30 mouse cellular contexts compared by ENCODE assay signal in genomic region chr7:120409447-120409846, GRCm38 (mm10). TPM values are rescaled to one million over a fixed set of nuclear protein-coding genes. Genes with fewer than 3 reads are reported as not detected.
A peak's percentile ranks its signal among the peaks of the same experiment; 100 is the strongest.
DNase-seq lines count a peak whose midpoint lies in the region; ATAC-seq lines count a peak whose summit lies in the region.
"Had no signal": no experiment of that assay in that cellular context is flagged by ENCODE, and none has a peak within 500 bp of the region (broad histone marks: within the 10 kb centered on the region; RNA-seq: fewer than 3 reads in every experiment).

Abca16 (plus strand) TSS chr7:120409647.

- no peak within 1 kb of the TSS for H3K27ac ChIP-seq in limb, embryonic 11.5 days (replicated peaks; ENCODE audit: low read depth, low read length)
- H3K27ac ChIP-seq in limb, embryonic 10.5 days: no peak within 1 kb of the TSS
- H3K27ac ChIP-seq: embryonic facial prominence, embryonic 15.5 days; heart, embryonic 13.5 days; kidney, embryonic 15.5 days; limb, embryonic 15.5 days; liver, embryonic 15.5 days; neural tube, embryonic 15.5 days had no signal

- no peaks in the 10 kb centered on the region for H3K27me3 ChIP-seq in limb, embryonic 11.5 days (ENCODE audit: control insufficient read depth, insufficient read depth, low read length)
- H3K27me3 ChIP-seq in limb, embryonic 10.5 days (ENCODE audit: low read depth, poor library complexity, severe bottlenecking): no peaks in the 10 kb centered on the region
- H3K27me3 ChIP-seq: embryonic facial prominence, embryonic 15.5 days; heart, embryonic 13.5 days; kidney, embryonic 15.5 days; limb, embryonic 15.5 days; liver, embryonic 15.5 days; neural tube, embryonic 15.5 days had no signal

- H3K36me3 ChIP-seq in limb, embryonic 11.5 days (ENCODE audit: control insufficient read depth, insufficient read depth, low read length): no peaks in the 10 kb centered on the region
- H3K36me3 ChIP-seq in limb, embryonic 10.5 days: no peaks in the 10 kb centered on the region
- H3K36me3 ChIP-seq: embryonic facial prominence, embryonic 15.5 days; heart, embryonic 13.5 days; kidney, embryonic 15.5 days; limb, embryonic 15.5 days; liver, embryonic 15.5 days; neural tube, embryonic 15.5 days had no signal

- H3K9ac ChIP-seq in limb, embryonic 11.5 days (ENCODE audit: low read length): no peak within 1 kb of the TSS
- H3K9ac ChIP-seq: embryonic facial prominence, embryonic 15.5 days; forebrain, postnatal 0 days; heart, embryonic 13.5 days; kidney, embryonic 15.5 days; limb, embryonic 15.5 days; liver, embryonic 15.5 days; neural tube, embryonic 15.5 days had no signal

- peak; percentile 8 for DNase-seq in embryo, embryonic 10.5 days (ENCODE audit: low spot score)
- DNase-seq in embryo, embryonic 9.5 days (ENCODE audit: extremely low spot score): no peak
- peak; percentile 20 for DNase-seq in limb, embryonic 11.5 days (ENCODE audit: low spot score)
- DNase-seq in limb, embryonic 10.5 days (ENCODE audit: low spot score): no peak
- DNase-seq in WW6 (ENCODE audit: low read depth, low spot score): peak; percentile 28
- no peak for DNase-seq in layer of hippocampus, postnatal 25 days (ENCODE audit: extremely low spot score in 1 of 2, low spot score in 1 of 2)
- no peak for DNase-seq in ovary, postnatal 14 days (ENCODE audit: low spot score)
- DNase-seq: adrenal gland, postnatal 36 days; cerebellum, adult 18-20 months; forebrain, postnatal 0 days; layer of hippocampus, postnatal 36 days; thymus, postnatal 36 days had no signal

- ATAC-seq in limb, embryonic 11.5 days (ENCODE audit: insufficient number of reproducible peaks, low FRiP score, low TSS enrichment, low read depth): peak; percentile 60; the same call in 1 of the 2 replicates
- ATAC-seq: forebrain, postnatal 0 days; hindbrain, embryonic 16.5 days; intestine, embryonic 16.5 days; midbrain, embryonic 16.5 days; Patski had no signal

- H3K9me3 ChIP-seq in limb, embryonic 11.5 days (ENCODE audit: control insufficient read depth, low read length): no peaks in the 10 kb centered on the region
- no peaks in the 10 kb centered on the region for H3K9me3 ChIP-seq in limb, embryonic 10.5 days (replicated peaks)
- H3K9me3 ChIP-seq: embryonic facial prominence, embryonic 15.5 days; heart, embryonic 13.5 days; kidney, embryonic 15.5 days; limb, embryonic 15.5 days; liver, embryonic 15.5 days; neural tube, embryonic 15.5 days had no signal

- 78% methylated on average over 10 of the region's 10 CpGs for WGBS in limb, embryonic 11.5 days
- WGBS in limb, embryonic 10.5 days: 79% methylated on average over 10 of the region's 10 CpGs

- no peak within 1 kb of the TSS for H3K4me3 ChIP-seq in limb, embryonic 11.5 days (ENCODE audit: low read depth, low read length)
- H3K4me3 ChIP-seq in limb, embryonic 10.5 days: no peak within 1 kb of the TSS
- H3K4me3 ChIP-seq: embryonic facial prominence, embryonic 15.5 days; heart, embryonic 13.5 days; kidney, embryonic 15.5 days; limb, embryonic 15.5 days; liver, embryonic 15.5 days; neural tube, embryonic 15.5 days had no signal

- no peaks in the 10 kb centered on the region for H3K4me1 ChIP-seq in limb, embryonic 11.5 days (ENCODE audit: control insufficient read depth, insufficient read depth, low read length)
- no peaks in the 10 kb centered on the region for H3K4me1 ChIP-seq in limb, embryonic 10.5 days
- H3K4me1 ChIP-seq: embryonic facial prominence, embryonic 15.5 days; heart, embryonic 13.5 days; kidney, embryonic 15.5 days; limb, embryonic 15.5 days; liver, embryonic 15.5 days; neural tube, embryonic 15.5 days had no signal

- no peak within 1 kb of the TSS for H3K4me2 ChIP-seq in limb, embryonic 11.5 days (ENCODE audit: low read depth, severe bottlenecking)
- H3K4me2 ChIP-seq: embryonic facial prominence, embryonic 15.5 days; heart, embryonic 13.5 days; kidney, embryonic 15.5 days; limb, embryonic 15.5 days; liver, embryonic 15.5 days; neural tube, embryonic 15.5 days had no signal

RNA-seq across cellular contexts. Expression of gene Abca16, which starts in this region (rescaled TPM):
- polyA plus RNA-seq in limb, embryonic 11.5 days (2014; fragmentation: Nextera tagmentation; extraction: Ambion mirVana): not detected in 2 replicates
- polyA plus RNA-seq in limb, embryonic 10.5 days (2016; fragmentation: Nextera tagmentation; extraction: Ambion mirVana): not detected in 2 replicates
- total RNA-seq in layer of hippocampus, postnatal 25 days (2021): not detected
- total RNA-seq: adrenal gland, postnatal 36 days; CH12.LX; forebrain, postnatal 0 days; gastrocnemius, adult 18-20 months; granulocyte monocyte progenitor cell, adult 5-6 weeks; heart, postnatal 25 days; layer of hippocampus, adult 18-20 months; layer of hippocampus, postnatal 36 days; left cerebral cortex, postnatal 14 days; megakaryocyte-erythroid progenitor cell, adult 5-6 weeks had no signal
- polyA plus RNA-seq: embryonic facial prominence, embryonic 15.5 days; forebrain, postnatal 0 days; heart, embryonic 13.5 days; hindbrain, embryonic 16.5 days; intestine, embryonic 16.5 days; kidney, embryonic 15.5 days; limb, embryonic 15.5 days; liver, embryonic 15.5 days; midbrain, embryonic 16.5 days; neural tube, embryonic 15.5 days; Patski; stomach, embryonic 16.5 days had no signal

Comparison
In these comparisons a context has a peak if more than half of its experiments do, and no peak if none do; other contexts are left out.
1. DNase-seq: peak in embryo, embryonic 10.5 days (single experiment) and WW6 (single experiment); none in embryo, embryonic 9.5 days (single experiment), limb, embryonic 10.5 days (single experiment), layer of hippocampus, postnatal 25 days (0 of 2) and ovary, postnatal 14 days (single experiment).
2. Peak in DNase-seq and ATAC-seq in limb, embryonic 11.5 days; RNA of the gene not detected or under 1 TPM.